Mouse (Mus musculus): Measurements from ENCODE around the gene Rhobtb3.
"Not testable (repeated sequence)": the region's sequence is repeated elsewhere in the genome, so short reads cannot be mapped to it uniquely, and the experiment has no call there.

Gene Rhobtb3

GRCm38 (mm10) chr13:75943189-75944043, at the start of gene Rhobtb3:
Rhobtb3 (minus strand) TSS chr13:75943925.
- DNase-seq: peak; percentile 55 to 83

GRCm38 (mm10) chr13:75992169-75993028, 48.7 kb upstream of the Rhobtb3 start:
- peak; percentile 44 to 54 for DNase-seq

GRCm38 (mm10) chr13:75988096-75988495, 44.4 kb upstream of the Rhobtb3 start:
- DNase-seq: no peak

- peak; percentile 5 to 53 for DNase-seq
Measured at GRCm38 (mm10) chr13:75981901-75982300, 38.2 kb upstream of the Rhobtb3 start.

GRCm38 (mm10) chr13:75976649-75977048, 32.9 kb upstream of the Rhobtb3 start:
- DNase-seq: no peak

- no peak for DNase-seq
Measured at GRCm38 (mm10) chr13:75976218-75976617, 32.5 kb upstream of the Rhobtb3 start.

GRCm38 (mm10) chr13:75975629-75976028, 31.9 kb upstream of the Rhobtb3 start:
- no peak for DNase-seq

- no peak for DNase-seq
Measured at GRCm38 (mm10) chr13:75974481-75974880, 30.8 kb upstream of the Rhobtb3 start.

- DNase-seq: no peak
Measured at GRCm38 (mm10) chr13:75966850-75967249, 23.1 kb upstream of the Rhobtb3 start, which contains the start of gene Spata9. Spata9 (plus strand) TSS chr13:75967150.

- DNase-seq: no peak
Measured at GRCm38 (mm10) chr13:75955357-75955992, 11.8 kb upstream of the Rhobtb3 start.

GRCm38 (mm10) chr13:75950295-75950694, 6.6 kb upstream of the Rhobtb3 start:
- no peak for DNase-seq

- no peak for DNase-seq
Measured at GRCm38 (mm10) chr13:75944044-75944820, 507 bp upstream of the Rhobtb3 start.

- no peak for DNase-seq
Measured at GRCm38 (mm10) chr13:75942731-75943130, 994 bp downstream of the Rhobtb3 start.

GRCm38 (mm10) chr13:75941518-75942295, 2.0 kb downstream of the Rhobtb3 start:
- no peak for DNase-seq

- peak in 1 of 2 experiments; percentile 5 for DNase-seq
Measured at GRCm38 (mm10) chr13:75940791-75941517, 2.8 kb downstream of the Rhobtb3 start.

- no peak for DNase-seq
Measured at GRCm38 (mm10) chr13:75938866-75939265, 4.9 kb downstream of the Rhobtb3 start.

- DNase-seq: no peak
Measured at GRCm38 (mm10) chr13:75933287-75933686, 10.4 kb downstream of the Rhobtb3 start.

- DNase-seq: peak; percentile 16 to 62
Measured at GRCm38 (mm10) chr13:75931073-75931472, 12.7 kb downstream of the Rhobtb3 start.

GRCm38 (mm10) chr13:75930660-75931059, 13.1 kb downstream of the Rhobtb3 start:
- DNase-seq: no peak

GRCm38 (mm10) chr13:75930023-75930422, 13.7 kb downstream of the Rhobtb3 start:
- no peak for DNase-seq

GRCm38 (mm10) chr13:75929071-75929470, 14.7 kb downstream of the Rhobtb3 start:
- DNase-seq: not testable (repeated sequence)
